Mouse (Mus musculus): Measurements from ENCODE around the gene Pfkp. TPM values are rescaled to one million over a fixed set of nuclear protein-coding genes. Genes with fewer than 3 reads are reported as not detected.

The Pfkp gene
- total and polyA plus RNA-seq, 3 experiments: 53.3 to 175 TPM; not detected in 1

DNA sequence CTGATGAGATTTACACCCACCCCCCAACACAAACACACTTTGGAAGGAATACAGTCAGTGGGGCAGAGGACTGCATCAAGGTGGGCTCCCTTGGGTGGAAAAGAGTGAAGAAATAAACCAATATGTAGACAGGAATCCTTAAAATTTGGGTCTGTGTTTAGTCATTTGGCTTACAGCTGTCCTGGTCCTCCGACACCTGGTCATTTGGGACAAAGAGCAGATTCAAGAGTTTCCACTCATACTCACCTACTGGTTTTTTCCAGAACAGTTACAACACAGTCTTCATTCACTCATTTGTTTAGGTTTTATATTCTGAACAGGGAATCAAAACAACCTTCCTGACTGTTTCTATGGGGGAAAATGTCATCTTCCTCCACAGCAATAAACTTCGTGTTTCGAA, 9.6 kb downstream of the Pfkp start:
- no peak overlapping the region for H3K27ac ChIP-seq (ENCODE audit: control insufficient read depth, low read depth, low read length)
- H3K27me3 ChIP-seq (ENCODE audit: control insufficient read depth in 1 of 2, insufficient read depth in 2 of 2, low read length in 2 of 2): no peaks in the 10 kb centered on the region
- no peaks in the 10 kb centered on the region for H3K9me3 ChIP-seq (replicated peaks; ENCODE audit: insufficient read depth, low read length)
- H3K36me3 ChIP-seq (ENCODE audit: control insufficient read depth in 1 of 2, insufficient read depth in 2 of 2, low read length in 2 of 2): peaks cover 5 to 64% of the 10 kb centered on the region in 2 experiments
- H3K9ac ChIP-seq (ENCODE audit: control insufficient read depth, low read depth, low read length, poor library complexity, severe bottlenecking): no peak overlapping the region
- no peak for DNase-seq (ENCODE audit: low read depth, low spot score)
- peaks cover 40 to 59% of the 10 kb centered on the region in 2 experiments for H3K4me1 ChIP-seq (ENCODE audit: control insufficient read depth in 1 of 2, insufficient read depth in 2 of 2, low read length in 2 of 2)
- H3K4me3 ChIP-seq (ENCODE audit: control insufficient read depth in 1 of 2, insufficient read depth in 1 of 2, low read depth in 2 of 2, low read length in 2 of 2): no peak overlapping the region
- H3K79me2 ChIP-seq (ENCODE audit: control insufficient read depth, insufficient read depth, low read length, poor library complexity): peaks cover 13% of the 10 kb centered on the region
- TF ChIP-seq ZMIZ1 (IDR thresholded peaks at IDR 0.05; ENCODE audit: low read depth, low read length): no peak
- TF ChIP-seq GATA1 (IDR thresholded peaks at IDR 0.05; ENCODE audit: low read depth, low read length): no peak
- no peak for TF ChIP-seq BHLHE40 (IDR thresholded peaks at IDR 0.05; ENCODE audit: borderline replicate concordance, low read depth, low read length)
- no peak for TF ChIP-seq ELF1 (IDR thresholded peaks at IDR 0.05; ENCODE audit: low read depth, low read length)
- TF ChIP-seq NRF1 (IDR thresholded peaks at IDR 0.05; ENCODE audit: insufficient read depth, low read depth, low read length, poor library complexity, severe bottlenecking): no peak
- no peak for TF ChIP-seq USF1 (IDR thresholded peaks at IDR 0.05; ENCODE audit: low read depth, low read length)
- no peak for TF ChIP-seq HCFC1 (IDR thresholded peaks at IDR 0.05; ENCODE audit: low read depth, low read length)
- TF ChIP-seq TBP (IDR thresholded peaks at IDR 0.05; ENCODE audit: low read depth, low read length): no peak
- no peak for TF ChIP-seq MEF2A (IDR thresholded peaks at IDR 0.05; ENCODE audit: extremely low read depth, insufficient replicate concordance, low read depth, low read length, poor library complexity, severe bottlenecking)
- no peak for TF ChIP-seq USF2 (IDR thresholded peaks at IDR 0.05; ENCODE audit: borderline replicate concordance in 1 of 2, insufficient read depth in 1 of 2, low read depth in 1 of 2, low read length in 2 of 2)
- TF ChIP-seq POLR2AphosphoS5 (IDR thresholded peaks at IDR 0.05; ENCODE audit: borderline replicate concordance, low read depth, low read length): no peak
- TF ChIP-seq MAFK (IDR thresholded peaks at IDR 0.05; ENCODE audit: borderline replicate concordance, low read depth, low read length): no peak

DNA sequence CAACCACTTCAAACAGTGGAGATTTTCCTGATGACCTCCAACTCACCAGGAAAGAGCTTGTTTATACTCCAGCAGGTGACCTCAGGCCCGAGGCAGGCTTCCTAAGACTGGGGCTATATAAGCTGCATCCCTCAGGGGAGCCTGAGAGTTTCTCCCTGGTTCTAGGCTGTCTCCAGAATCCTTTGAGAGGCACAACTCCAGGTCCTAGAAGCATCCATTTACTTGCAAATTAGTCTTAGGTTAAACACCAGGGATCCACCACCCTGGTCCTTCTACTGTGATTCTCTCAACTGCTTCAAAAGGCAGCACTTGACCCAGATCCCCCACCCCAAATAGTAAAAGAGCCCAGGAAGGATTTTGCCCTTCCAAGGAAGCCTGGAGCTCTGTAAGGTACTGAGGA, 10.2 kb downstream of the Pfkp start:
- peaks cover 13% of the 10 kb centered on the region for H3K79me2 ChIP-seq (ENCODE audit: control insufficient read depth, insufficient read depth, low read length, poor library complexity)
- no peak for TF ChIP-seq MAX (IDR thresholded peaks at IDR 0.05; ENCODE audit: low read length)
- no peak for TF ChIP-seq MYB (IDR thresholded peaks at IDR 0.05; ENCODE audit: low read depth, low read length)
- TF ChIP-seq RCOR1 (IDR thresholded peaks at IDR 0.05; ENCODE audit: low read depth, low read length): no peak
- TF ChIP-seq ZNF384 (IDR thresholded peaks at IDR 0.05; ENCODE audit: low read depth, low read length): no peak
- no peak for TF ChIP-seq ZKSCAN1 (IDR thresholded peaks at IDR 0.05; ENCODE audit: low read depth, low read length)
- TF ChIP-seq CTCF (IDR thresholded peaks at IDR 0.05 in 2 of 3, conservative IDR thresholded peaks at IDR 0.05 in 1 of 3; ENCODE audit: control insufficient read depth in 1 of 3, insufficient read depth in 1 of 3, low read depth in 2 of 3, low read length in 3 of 3, poor library complexity in 1 of 3, severe bottlenecking in 1 of 3): no peak
- no peak for TF ChIP-seq RAD21 (IDR thresholded peaks at IDR 0.05; ENCODE audit: low read depth, low read length)
- TF ChIP-seq ELF1 (IDR thresholded peaks at IDR 0.05; ENCODE audit: low read depth, low read length): no peak
- TF ChIP-seq HCFC1 (IDR thresholded peaks at IDR 0.05; ENCODE audit: low read depth, low read length): no peak
- no peak for TF ChIP-seq KAT2A (conservative IDR thresholded peaks at IDR 0.05; ENCODE audit: low read depth, low read length)
- no peak for TF ChIP-seq GATA1 (IDR thresholded peaks at IDR 0.05; ENCODE audit: low read depth, low read length)
- TF ChIP-seq JUND (IDR thresholded peaks at IDR 0.05; ENCODE audit: low read depth, low read length): no peak
- TF ChIP-seq ZC3H11A (IDR thresholded peaks at IDR 0.05; ENCODE audit: low read depth, low read length): no peak
- no peak for TF ChIP-seq ZMIZ1 (IDR thresholded peaks at IDR 0.05; ENCODE audit: low read depth, low read length)
- TF ChIP-seq BHLHE40 (IDR thresholded peaks at IDR 0.05; ENCODE audit: borderline replicate concordance, low read depth, low read length): no peak
- no peak for TF ChIP-seq USF1 (IDR thresholded peaks at IDR 0.05; ENCODE audit: low read depth, low read length)
- peaks cover 38 to 61% of the 10 kb centered on the region in 2 experiments for H3K4me1 ChIP-seq (ENCODE audit: control insufficient read depth in 1 of 2, insufficient read depth in 2 of 2, low read length in 2 of 2)
- no peaks in the 10 kb centered on the region for H3K27me3 ChIP-seq (ENCODE audit: control insufficient read depth in 1 of 2, insufficient read depth in 2 of 2, low read length in 2 of 2)
- H3K9ac ChIP-seq (ENCODE audit: control insufficient read depth, low read depth, low read length, poor library complexity, severe bottlenecking): no peak overlapping the region
- H3K36me3 ChIP-seq (ENCODE audit: control insufficient read depth in 1 of 2, insufficient read depth in 2 of 2, low read length in 2 of 2): peaks cover 5 to 64% of the 10 kb centered on the region in 2 experiments
- DNase-seq (ENCODE audit: low read depth, low spot score): no peak
- H3K9me3 ChIP-seq (replicated peaks; ENCODE audit: insufficient read depth, low read length): no peaks in the 10 kb centered on the region
- H3K27ac ChIP-seq (ENCODE audit: control insufficient read depth, low read depth, low read length): peak overlapping the region; percentile 95
- no peak overlapping the region for H3K4me3 ChIP-seq (ENCODE audit: control insufficient read depth in 1 of 2, insufficient read depth in 1 of 2, low read depth in 2 of 2, low read length in 2 of 2)
